Mouse (Mus musculus): Measurements from ENCODE around the gene Akap2. TPM values are rescaled to one million over a fixed set of nuclear protein-coding genes. Genes with fewer than 3 reads are reported as not detected.
"Not testable (repeated sequence)": the region's sequence is repeated elsewhere in the genome, so short reads cannot be mapped to it uniquely, and the experiment has no call there.

Gene Akap2
- polyA plus RNA-seq, 1 experiment from 2014 or later, result 5.6 TPM

GRCm38 (mm10) chr4:57883520-57884421 is 166.3 kb downstream of the Akap2 start:
- Histone ChIP-seq H3K9me3 (ENCODE audit: control insufficient read depth, low read length) (no peaks in the 10 kb centered on the region), H3K4me2 (no peak overlapping the region), H3K4me3 (ENCODE audit: low read depth, low read length) (no peak overlapping the region), H3K27me3 (replicated peaks; ENCODE audit: control insufficient read depth, insufficient read depth, low read length) (no peaks in the 10 kb centered on the region), H3K4me1 (replicated peaks; ENCODE audit: control insufficient read depth, insufficient read depth, low read length) (peaks cover 3% of the 10 kb centered on the region; the same call in 1 of the 2 replicates), H3K27ac (ENCODE audit: low read depth, low read length) (no peak overlapping the region), H3K9ac (ENCODE audit: low read depth, low read length) (no peak overlapping the region), H3K36me3 (ENCODE audit: control insufficient read depth, insufficient read depth, low read length) (no peaks in the 10 kb centered on the region)
- DNase-seq (ENCODE audit: low spot score), result no peak
- ATAC-seq (replicated peaks; ENCODE audit: low FRiP score), result no peak
- 76% methylated on average over 7 of the region's 7 CpGs for WGBS

- ATAC-seq (replicated peaks; ENCODE audit: low FRiP score), result no peak
- WGBS, result 77% methylated on average over 3 of the region's 3 CpGs
- H3K9ac ChIP-seq (ENCODE audit: low read depth, low read length), result no peak overlapping the region
- H3K9me3 ChIP-seq (ENCODE audit: control insufficient read depth, low read length), result no peaks in the 10 kb centered on the region
- DNase-seq (ENCODE audit: low spot score), result no peak
- H3K36me3 ChIP-seq (ENCODE audit: control insufficient read depth, insufficient read depth, low read length), result no peaks in the 10 kb centered on the region
- H3K27me3 ChIP-seq (replicated peaks; ENCODE audit: control insufficient read depth, insufficient read depth, low read length), result no peaks in the 10 kb centered on the region
- H3K4me3 ChIP-seq (ENCODE audit: low read depth, low read length), result no peak overlapping the region
- peaks cover 3% of the 10 kb centered on the region; the same call in 1 of the 2 replicates for H3K4me1 ChIP-seq (replicated peaks; ENCODE audit: control insufficient read depth, insufficient read depth, low read length)
- no peak overlapping the region for H3K4me2 ChIP-seq
- no peak overlapping the region for H3K27ac ChIP-seq (ENCODE audit: low read depth, low read length)
Measured at GRCm38 (mm10) chr4:57884511-57884910, 167.1 kb downstream of the Akap2 start.

GRCm38 (mm10) chr4:57885186-57885585 is 167.7 kb downstream of the Akap2 start:
- no peak for ATAC-seq (replicated peaks; ENCODE audit: low FRiP score)
- WGBS, result 67% methylated on average over 2 of the region's 2 CpGs
- no peak overlapping the region for H3K4me2 ChIP-seq
- H3K36me3 ChIP-seq (ENCODE audit: control insufficient read depth, insufficient read depth, low read length), result no peaks in the 10 kb centered on the region
- no peaks in the 10 kb centered on the region for H3K27me3 ChIP-seq (replicated peaks; ENCODE audit: control insufficient read depth, insufficient read depth, low read length)
- H3K9me3 ChIP-seq (ENCODE audit: control insufficient read depth, low read length), result no peaks in the 10 kb centered on the region
- no peak overlapping the region for H3K27ac ChIP-seq (ENCODE audit: low read depth, low read length)
- no peak for DNase-seq (ENCODE audit: low spot score)
- H3K4me1 ChIP-seq (replicated peaks; ENCODE audit: control insufficient read depth, insufficient read depth, low read length), result peaks cover 3% of the 10 kb centered on the region; the same call in 1 of the 2 replicates
- no peak overlapping the region for H3K4me3 ChIP-seq (ENCODE audit: low read depth, low read length)
- no peak overlapping the region for H3K9ac ChIP-seq (ENCODE audit: low read depth, low read length)

GRCm38 (mm10) chr4:57886066-57886887 is 168.8 kb downstream of the Akap2 start:
- DNase-seq (ENCODE audit: low spot score), result no peak

GRCm38 (mm10) chr4:57886888-57887230 is 169.4 kb downstream of the Akap2 start:
- no peak for ATAC-seq (replicated peaks; ENCODE audit: low FRiP score)
- 88% methylated on average over 3 of the region's 3 CpGs for WGBS

More at GRCm38 (mm10) chr4:57886066-57886887, 168.8 kb downstream of the Akap2 start:
- no peak for ATAC-seq (replicated peaks; ENCODE audit: low FRiP score)
- Histone ChIP-seq H3K27ac (ENCODE audit: low read depth, low read length) (no peak overlapping the region), H3K36me3 (ENCODE audit: control insufficient read depth, insufficient read depth, low read length) (no peaks in the 10 kb centered on the region), H3K9ac (ENCODE audit: low read depth, low read length) (no peak overlapping the region), H3K4me1 (replicated peaks; ENCODE audit: control insufficient read depth, insufficient read depth, low read length) (peaks cover 3% of the 10 kb centered on the region; the same call in 1 of the 2 replicates), H3K4me2 (no peak overlapping the region), H3K4me3 (ENCODE audit: low read depth, low read length) (no peak overlapping the region), H3K27me3 (replicated peaks; ENCODE audit: control insufficient read depth, insufficient read depth, low read length) (no peaks in the 10 kb centered on the region), H3K9me3 (ENCODE audit: control insufficient read depth, low read length) (no peaks in the 10 kb centered on the region)
- 58% methylated on average over 11 of the region's 11 CpGs for WGBS

GRCm38 (mm10) chr4:57888246-57888645 is 170.8 kb downstream of the Akap2 start:
- H3K27ac ChIP-seq (ENCODE audit: low read depth, low read length), result no peak overlapping the region
- H3K9ac ChIP-seq (ENCODE audit: low read depth, low read length), result no peak overlapping the region
- no peaks in the 10 kb centered on the region for H3K9me3 ChIP-seq (ENCODE audit: control insufficient read depth, low read length)
- 87% methylated on average over 2 of the region's 2 CpGs for WGBS
- no peak for DNase-seq (ENCODE audit: low spot score)
- H3K27me3 ChIP-seq (replicated peaks; ENCODE audit: control insufficient read depth, insufficient read depth, low read length), result no peaks in the 10 kb centered on the region
- no peak for ATAC-seq (replicated peaks; ENCODE audit: low FRiP score)
- no peak overlapping the region for H3K4me2 ChIP-seq
- no peaks in the 10 kb centered on the region for H3K36me3 ChIP-seq (ENCODE audit: control insufficient read depth, insufficient read depth, low read length)
- H3K4me3 ChIP-seq (ENCODE audit: low read depth, low read length), result no peak overlapping the region
- peaks cover 3% of the 10 kb centered on the region; the same call in 1 of the 2 replicates for H3K4me1 ChIP-seq (replicated peaks; ENCODE audit: control insufficient read depth, insufficient read depth, low read length)

More at GRCm38 (mm10) chr4:57886888-57887230, 169.4 kb downstream of the Akap2 start:
- H3K27me3 ChIP-seq (replicated peaks; ENCODE audit: control insufficient read depth, insufficient read depth, low read length), result no peaks in the 10 kb centered on the region
- H3K36me3 ChIP-seq (ENCODE audit: control insufficient read depth, insufficient read depth, low read length), result no peaks in the 10 kb centered on the region
- H3K4me1 ChIP-seq (replicated peaks; ENCODE audit: control insufficient read depth, insufficient read depth, low read length), result peaks cover 3% of the 10 kb centered on the region; the same call in 1 of the 2 replicates
- H3K4me2 ChIP-seq, result no peak overlapping the region
- no peak for DNase-seq (ENCODE audit: low spot score)
- no peak overlapping the region for H3K9ac ChIP-seq (ENCODE audit: low read depth, low read length)
- no peaks in the 10 kb centered on the region for H3K9me3 ChIP-seq (ENCODE audit: control insufficient read depth, low read length)
- no peak overlapping the region for H3K4me3 ChIP-seq (ENCODE audit: low read depth, low read length)
- no peak overlapping the region for H3K27ac ChIP-seq (ENCODE audit: low read depth, low read length)

- WGBS, result 82% methylated on average over 1 of the region's 1 CpGs
- not testable (repeated sequence) for H3K4me3 ChIP-seq (ENCODE audit: low read depth, low read length); H3K36me3 ChIP-seq (ENCODE audit: control insufficient read depth, insufficient read depth, low read length)
Measured at GRCm38 (mm10) chr4:57888978-57889377, 171.5 kb downstream of the Akap2 start.

GRCm38 (mm10) chr4:57889773-57890172 is 172.3 kb downstream of the Akap2 start:
- WGBS, result 88% methylated on average over 8 of the region's 8 CpGs
- no peak overlapping the region for H3K27ac ChIP-seq (ENCODE audit: low read depth, low read length)
- ATAC-seq (replicated peaks; ENCODE audit: low FRiP score), result no peak
- H3K4me2 ChIP-seq, result no peak overlapping the region
- H3K9me3 ChIP-seq (ENCODE audit: control insufficient read depth, low read length), result no peaks in the 10 kb centered on the region
- H3K4me3 ChIP-seq (ENCODE audit: low read depth, low read length), result no peak overlapping the region
- DNase-seq (ENCODE audit: low spot score), result no peak
- H3K9ac ChIP-seq (ENCODE audit: low read depth, low read length), result no peak overlapping the region
- H3K27me3 ChIP-seq (replicated peaks; ENCODE audit: control insufficient read depth, insufficient read depth, low read length), result no peaks in the 10 kb centered on the region
- H3K36me3 ChIP-seq (ENCODE audit: control insufficient read depth, insufficient read depth, low read length), result no peaks in the 10 kb centered on the region
- peaks cover 3% of the 10 kb centered on the region; the same call in 1 of the 2 replicates for H3K4me1 ChIP-seq (replicated peaks; ENCODE audit: control insufficient read depth, insufficient read depth, low read length)

More at GRCm38 (mm10) chr4:57888978-57889377, 171.5 kb downstream of the Akap2 start:
- H3K27ac ChIP-seq (ENCODE audit: low read depth, low read length); H3K9ac ChIP-seq (ENCODE audit: low read depth, low read length); H3K4me2 ChIP-seq; ATAC-seq (replicated peaks; ENCODE audit: low FRiP score); H3K4me1 ChIP-seq (replicated peaks; ENCODE audit: control insufficient read depth, insufficient read depth, low read length); H3K27me3 ChIP-seq (replicated peaks; ENCODE audit: control insufficient read depth, insufficient read depth, low read length); DNase-seq (ENCODE audit: low spot score); H3K9me3 ChIP-seq (ENCODE audit: control insufficient read depth, low read length): not testable (repeated sequence)

Data from liver, embryonic 11.5 days (tissue).